Mouse (Mus musculus) leukemia stem cell, adult 10-12 weeks (primary cell): ENCODE data around the gene Csnk2a1. TPM values are rescaled to one million over a fixed set of nuclear protein-coding genes. Genes with fewer than 3 reads are reported as not detected.

ENCODE experiments used
- polyA plus RNA-seq: library from polyadenylated mRNA; stranded (reverse); fragments of >175 nt; gene quantifications from 2 replicates; pipeline ENCODE4 v1.2.3, GENCODE M21; 2012; ENCODE audit warnings: low replicate concordance

Gene Csnk2a1
- polyA plus RNA-seq, result 6.0 and 28.5 TPM in 2 replicates

DNA sequence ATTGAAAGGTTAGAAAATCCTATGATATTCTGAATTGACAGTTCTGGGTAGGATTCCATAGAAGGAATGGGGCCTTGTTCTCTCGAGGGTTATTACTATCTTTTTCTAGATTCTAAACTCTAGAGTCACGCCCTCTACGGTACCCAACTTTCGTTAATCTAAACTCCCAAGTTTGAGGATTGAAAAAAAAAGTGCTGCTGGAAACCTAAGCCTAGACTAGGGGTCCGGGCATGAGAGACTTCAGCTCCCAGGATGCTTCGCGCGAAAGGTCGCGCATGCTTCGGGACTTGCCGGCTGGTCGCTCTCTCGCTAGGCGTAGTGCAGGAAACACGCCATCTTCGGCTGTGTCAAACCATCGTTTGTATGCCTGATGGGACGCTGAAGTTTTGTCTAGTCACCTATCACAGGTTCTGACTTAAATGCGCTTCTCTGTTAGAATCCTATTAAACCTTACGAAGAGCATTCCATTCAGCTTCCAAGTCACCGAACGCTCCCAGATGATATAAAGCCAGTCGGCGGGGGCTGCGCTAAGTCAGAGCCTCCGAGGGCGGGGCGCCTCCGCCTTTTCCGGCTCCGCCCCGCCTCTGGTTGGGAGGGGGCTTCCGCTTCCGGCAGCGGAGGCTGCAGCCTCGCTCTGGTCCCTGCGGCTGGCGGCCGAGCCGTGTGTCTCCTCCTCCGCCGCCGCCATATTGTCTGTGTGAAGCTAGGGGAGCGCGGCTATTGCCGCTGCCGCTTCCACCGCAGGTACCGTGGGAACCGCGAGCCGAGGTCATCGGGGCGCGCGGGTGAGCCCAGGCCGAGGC is at the start of gene Csnk2a1:
TSS of gene Csnk2a1 (plus strand) at position 592 of the 803 bp plus-strand sequence.

DNA sequence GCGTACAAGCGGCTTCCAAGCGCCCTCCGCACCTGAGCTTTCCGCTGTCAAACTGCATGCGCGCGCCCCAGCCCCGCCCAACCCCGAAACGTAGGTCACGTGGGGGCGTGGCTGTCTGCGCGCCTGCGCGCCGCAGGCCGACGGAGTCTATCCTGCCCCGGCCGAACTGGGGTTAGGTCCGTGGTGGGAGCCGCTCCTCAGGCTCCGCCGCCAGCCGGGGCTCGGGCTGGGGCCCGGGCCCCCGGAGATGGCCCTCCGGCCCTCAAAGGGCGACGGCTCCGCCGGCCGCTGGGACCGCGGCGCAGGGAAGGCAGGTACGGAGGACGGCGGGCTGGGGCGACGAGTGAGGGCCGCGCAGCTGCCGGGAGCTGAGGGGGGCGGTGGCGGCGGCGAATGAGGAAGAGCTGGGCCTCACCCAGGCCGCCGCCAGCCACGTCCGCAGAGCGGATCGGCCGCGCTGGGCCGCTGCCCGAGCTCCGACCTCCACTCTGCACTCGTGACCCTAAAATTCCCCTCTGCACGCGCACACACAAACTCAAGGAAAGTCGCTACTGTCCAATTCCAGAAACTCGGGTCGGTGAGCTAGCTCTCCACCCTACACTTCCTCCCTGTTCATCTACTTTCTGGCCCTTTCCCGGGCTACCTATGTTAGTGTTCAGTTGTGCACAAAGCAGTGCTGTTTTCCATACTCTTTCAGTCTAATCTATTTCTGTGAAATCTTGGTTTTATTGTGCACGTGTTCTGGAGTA is 67.3 kb downstream of the Csnk2a1 start, which contains the start of gene Tbc1d20:
TSS of gene Tbc1d20 (plus strand) at position 102 of the 749 bp plus-strand sequence.

Other genes with a start within 250 kb of the Csnk2a1 start
- 15.1 and 17.2 TPM in 2 replicates for gene Fam110a, start 246.6 kb upstream of the Csnk2a1 start, polyA plus RNA-seq
- gene Slc52a3, start 230.3 kb upstream of the Csnk2a1 start, polyA plus RNA-seq, result 0.84 and 1.2 TPM in 2 replicates
- gene Scrt2, start 145.3 kb upstream of the Csnk2a1 start, polyA plus RNA-seq, result not detected in 2 replicates
- 7.5 and 26.2 TPM in 2 replicates for gene Srxn1, start 121.3 kb upstream of the Csnk2a1 start, polyA plus RNA-seq
- 0.25 and 2.0 TPM in 2 replicates for gene Tcf15, start 83.3 kb upstream of the Csnk2a1 start, polyA plus RNA-seq
- 11.0 and 17.6 TPM in 2 replicates for gene Tbc1d20, start 67.0 kb downstream of the Csnk2a1 start, polyA plus RNA-seq
- gene Rbck1, start 105.8 kb downstream of the Csnk2a1 start, polyA plus RNA-seq, result 305 and 315 TPM in 2 replicates
- gene Trib3, start 117.2 kb downstream of the Csnk2a1 start, polyA plus RNA-seq, result 52.4 and 88.1 TPM in 2 replicates
- gene Nrsn2, start 149.8 kb downstream of the Csnk2a1 start, polyA plus RNA-seq, result not detected in 2 replicates
- gene Sox12, start 171.2 kb downstream of the Csnk2a1 start, polyA plus RNA-seq, result 83.5 and 117 TPM in 2 replicates
- 11.5 and 15.2 TPM in 2 replicates for gene Zcchc3, start 188.2 kb downstream of the Csnk2a1 start, polyA plus RNA-seq
- 0.20 TPM in 1 of 2 replicates, not detected in the other for gene 6820408C15Rik, start 188.7 kb downstream of the Csnk2a1 start, polyA plus RNA-seq
- gene Defb23, start 237.8 kb downstream of the Csnk2a1 start, polyA plus RNA-seq, result not detected in 2 replicates